Mouse (Mus musculus) lung, embryonic 15.5 days (tissue): ENCODE results near the gene Meox1. TPM values are rescaled to one million over a fixed set of nuclear protein-coding genes. Genes with fewer than 3 reads are reported as not detected.

Experiments used
- ATAC-seq: fragments of 200-750 bp; cut with Nextera tagmentation; 2 replicates; pipeline ENCODE4 v1.8.0; 2017; ENCODE audit warnings: moderate number of reproducible peaks, borderline replicate concordance; ENCODE audit not compliant: low FRiP score, low TSS enrichment; ENCODE audit errors: extremely low read depth
- H3K27ac ChIP-seq: fragments of 300-500 bp; sonication (generic); 2 replicates; pipeline ENCODE4 v1.5.1; 2015; ENCODE audit warnings: moderate library complexity, mild to moderate bottlenecking, inconsistent platforms
- H3K27me3 ChIP-seq: fragments of 300-500 bp; sonication (generic); 2 replicates; pipeline ENCODE4 v1.6.1; 2015; ENCODE audit warnings: inconsistent platforms
- H3K36me3 ChIP-seq: fragments of 300-500 bp; sonication (generic); 2 replicates; pipeline ENCODE4 v1.6.1; 2015; ENCODE audit warnings: inconsistent platforms
- H3K4me1 ChIP-seq: fragments of 300-500 bp; sonication (generic); 2 replicates; pipeline ENCODE4 v1.6.1; 2015; ENCODE audit warnings: inconsistent platforms
- H3K4me2 ChIP-seq: fragments of 300-500 bp; sonication (generic); 2 replicates; pipeline ENCODE4 v1.6.1; 2015; ENCODE audit warnings: inconsistent platforms, mild to moderate bottlenecking, moderate library complexity
- H3K4me3 ChIP-seq: fragments of 300-500 bp; sonication (generic); 2 replicates; pipeline ENCODE4 v1.5.1; 2015; ENCODE audit warnings: mild to moderate bottlenecking, inconsistent platforms
- H3K9ac ChIP-seq: fragments of 300-500 bp; sonication (generic); 2 replicates; pipeline ENCODE4 v1.6.1; 2015; ENCODE audit warnings: inconsistent platforms
- H3K9me3 ChIP-seq: fragments of 300-500 bp; sonication (generic); 2 replicates; pipeline ENCODE4 v1.6.1; 2016; ENCODE audit warnings: inconsistent platforms
- WGBS: fragments of 180-500 bp; shearing (Covaris S2); methylation state at CpG from one replicate; pipeline ENCODE4 v1.1.7; 2015; 5-methylcytosine and 5-hydroxymethylcytosine counted together
- polyA plus RNA-seq: library from polyadenylated mRNA; unstranded; fragments of >200 nt; fragmentation: Nextera tagmentation; extraction: Ambion mirVana; gene quantifications from 2 replicates; pipeline ENCODE4 v1.2.1, GENCODE M21; 2015

The Meox1 gene
- 10.3 and 10.4 TPM in 2 replicates for polyA plus RNA-seq

- Histone ChIP-seq H3K27me3 (peaks cover 21% of the 10 kb centered on the region), H3K4me1 (peaks cover 55% of the 10 kb centered on the region), H3K27ac (peak within 1 kb of the TSS; percentile 34; the same call in 1 of the 2 replicates), H3K9me3 (no peaks in the 10 kb centered on the region), H3K36me3 (no peaks in the 10 kb centered on the region), H3K4me3 (peak within 1 kb of the TSS; percentile 24), H3K4me2 (peak within 1 kb of the TSS; percentile 51), H3K9ac (peak within 1 kb of the TSS; percentile 25)
- ATAC-seq = peak; percentile 31; the same call in 1 of the 2 replicates
- WGBS = 6% methylated on average over 11 of the region's 11 CpGs
These were observed at the start of gene Meox1 for GRCm38 (mm10) chr11:101894204-101894603. Gene Meox1, minus strand, starts transcription at chr11:101894374.

- no peak overlapping the region for H3K9ac ChIP-seq
- no peaks in the 10 kb centered on the region for H3K9me3 ChIP-seq
- WGBS = 24% methylated on average over 3 of the region's 3 CpGs
- no peaks in the 10 kb centered on the region for H3K36me3 ChIP-seq
- no peak overlapping the region for H3K4me3 ChIP-seq
- H3K27ac ChIP-seq = no peak overlapping the region
- H3K27me3 ChIP-seq = peaks cover 5% of the 10 kb centered on the region; the same call in 1 of the 2 replicates
- 0 out of 2 replicates have a peak, but pooled peaks cover 2% of the 10 kb centered on the region for H3K4me1 ChIP-seq
- H3K4me2 ChIP-seq = no peak overlapping the region
- ATAC-seq = no peak
These were observed 48.9 kb upstream of the Meox1 start for GRCm38 (mm10) chr11:101943055-101943454.

GRCm38 (mm10) chr11:101937108-101937507 is 42.9 kb upstream of the Meox1 start:
- Histone ChIP-seq H3K9me3 (no peaks in the 10 kb centered on the region), H3K27ac (no peak overlapping the region), H3K4me3 (peak overlapping the region; percentile 37), H3K4me1 (peaks cover 6% of the 10 kb centered on the region), H3K4me2 (peak overlapping the region; percentile 89), H3K36me3 (no peaks in the 10 kb centered on the region), H3K27me3 (peaks cover 11% of the 10 kb centered on the region; the same call in 1 of the 2 replicates), H3K9ac (peak overlapping the region; percentile 47)
- ATAC-seq = 0 out of 2 replicates have a peak, but pooled peaks have one; percentile 61
- 1% methylated on average over 32 of the region's 32 CpGs for WGBS

GRCm38 (mm10) chr11:101936421-101936820 is 42.2 kb upstream of the Meox1 start:
- peaks cover 6% of the 10 kb centered on the region for H3K4me1 ChIP-seq
- H3K4me3 ChIP-seq = no peak overlapping the region
- peak overlapping the region; percentile 89 for H3K4me2 ChIP-seq
- no peak for ATAC-seq
- peaks cover 11% of the 10 kb centered on the region; the same call in 1 of the 2 replicates for H3K27me3 ChIP-seq
- no peak overlapping the region for H3K27ac ChIP-seq
- no peaks in the 10 kb centered on the region for H3K9me3 ChIP-seq
- WGBS = 40% methylated on average over 7 of the region's 7 CpGs
- no peak overlapping the region for H3K9ac ChIP-seq
- no peaks in the 10 kb centered on the region for H3K36me3 ChIP-seq

- H3K4me1 ChIP-seq = peaks cover 6% of the 10 kb centered on the region
- H3K27ac ChIP-seq = no peak overlapping the region
- H3K4me2 ChIP-seq = no peak overlapping the region
- H3K9ac ChIP-seq = no peak overlapping the region
- H3K9me3 ChIP-seq = no peaks in the 10 kb centered on the region
- peaks cover 11% of the 10 kb centered on the region; the same call in 1 of the 2 replicates for H3K27me3 ChIP-seq
- 77% methylated on average over 3 of the region's 3 CpGs for WGBS
- ATAC-seq = no peak
- no peaks in the 10 kb centered on the region for H3K36me3 ChIP-seq
- no peak overlapping the region for H3K4me3 ChIP-seq
These were observed 41.6 kb upstream of the Meox1 start for GRCm38 (mm10) chr11:101935743-101936142.

- H3K9me3 ChIP-seq = no peaks in the 10 kb centered on the region
- H3K27me3 ChIP-seq = no peaks in the 10 kb centered on the region; the same call in 1 of the 2 replicates
- no peak overlapping the region for H3K4me2 ChIP-seq
- no peak for ATAC-seq
- H3K27ac ChIP-seq = no peak overlapping the region
- no peak overlapping the region for H3K4me3 ChIP-seq
- 40% methylated on average over 4 of the region's 4 CpGs for WGBS
- H3K9ac ChIP-seq = no peak overlapping the region
- peaks cover 3% of the 10 kb centered on the region for H3K4me1 ChIP-seq
- H3K36me3 ChIP-seq = no peaks in the 10 kb centered on the region
These were observed 37.8 kb upstream of the Meox1 start for GRCm38 (mm10) chr11:101931978-101932377.

- Histone ChIP-seq H3K27me3 (no peaks in the 10 kb centered on the region; the same call in 1 of the 2 replicates), H3K9me3 (no peaks in the 10 kb centered on the region), H3K9ac (no peak overlapping the region), H3K4me1 (no peaks in the 10 kb centered on the region), H3K36me3 (no peaks in the 10 kb centered on the region), H3K4me3 (no peak overlapping the region), H3K4me2 (no peak overlapping the region), H3K27ac (no peak overlapping the region)
- WGBS = 27% methylated on average over 25 of the region's 25 CpGs
- no peak for ATAC-seq
These were observed 34.0 kb upstream of the Meox1 start for GRCm38 (mm10) chr11:101928030-101928762.

DNA sequence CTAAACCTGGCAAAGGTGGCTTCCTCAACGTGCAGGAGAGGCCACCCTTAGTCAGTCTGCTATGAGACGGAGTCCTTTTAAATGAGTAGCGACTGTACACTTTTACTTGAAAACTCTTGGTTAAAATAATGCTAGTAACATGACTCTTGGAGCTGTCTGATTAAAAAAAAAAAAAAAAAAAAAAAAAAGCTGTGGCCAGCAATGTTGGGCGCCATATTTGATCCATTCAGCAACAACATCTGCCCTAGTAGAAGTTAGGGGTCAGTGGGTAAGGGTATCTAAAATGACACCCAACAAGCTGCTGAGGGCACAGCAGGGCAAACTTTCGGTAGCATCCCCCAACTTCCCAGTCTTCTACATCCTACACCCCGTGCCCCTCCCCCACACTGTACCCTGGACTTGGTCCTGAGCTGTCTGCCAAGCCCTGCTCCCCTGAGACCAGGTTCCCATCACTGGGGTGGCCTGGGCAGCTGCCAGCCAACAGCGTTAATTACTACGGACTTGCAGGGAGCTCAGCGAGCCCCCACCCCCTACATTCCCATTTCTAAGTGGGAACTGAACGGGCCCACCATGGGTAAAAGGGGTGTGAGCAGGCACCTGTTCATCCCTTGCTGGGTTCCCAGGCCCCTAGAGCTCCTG is 32.9 kb upstream of the Meox1 start:
- WGBS = 81% methylated on average over 10 of the region's 10 CpGs
- no peaks in the 10 kb centered on the region for H3K4me1 ChIP-seq
- no peak overlapping the region for H3K9ac ChIP-seq
- H3K36me3 ChIP-seq = no peaks in the 10 kb centered on the region
- H3K27me3 ChIP-seq = no peaks in the 10 kb centered on the region; the same call in 1 of the 2 replicates
- no peaks in the 10 kb centered on the region for H3K9me3 ChIP-seq
- no peak overlapping the region for H3K4me2 ChIP-seq
- no peak overlapping the region for H3K27ac ChIP-seq
- ATAC-seq = no peak
- H3K4me3 ChIP-seq = no peak overlapping the region

DNA sequence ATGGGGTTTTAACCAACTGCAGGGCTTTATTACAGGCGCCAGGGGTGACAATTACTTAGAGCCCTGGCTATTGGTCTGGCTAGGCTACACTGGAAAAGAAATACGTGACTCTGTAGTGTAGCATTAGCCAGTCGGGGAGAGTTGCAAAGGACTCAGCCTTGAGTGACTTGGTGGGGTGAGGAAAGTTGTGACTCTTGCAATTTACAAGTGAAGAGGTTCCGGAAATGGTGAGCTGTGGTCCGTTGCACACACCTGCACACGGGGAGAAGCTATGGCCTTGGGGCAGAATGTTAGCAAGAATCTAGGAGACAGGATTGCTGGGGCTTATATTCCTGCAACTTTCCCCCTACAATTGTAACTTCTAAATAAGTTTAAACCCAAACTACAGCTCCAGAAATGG is 31.5 kb upstream of the Meox1 start:
- Histone ChIP-seq H3K4me3 (no peak overlapping the region), H3K27me3 (no peaks in the 10 kb centered on the region; the same call in 1 of the 2 replicates), H3K9me3 (no peaks in the 10 kb centered on the region), H3K9ac (no peak overlapping the region), H3K4me2 (no peak overlapping the region), H3K4me1 (peaks cover 9% of the 10 kb centered on the region; the same call in 1 of the 2 replicates), H3K27ac (no peak overlapping the region), H3K36me3 (no peaks in the 10 kb centered on the region)
- ATAC-seq = no peak
- 73% methylated on average over 6 of the region's 6 CpGs for WGBS

- no peak overlapping the region for H3K27ac ChIP-seq
- no peak overlapping the region for H3K4me2 ChIP-seq
- H3K36me3 ChIP-seq = no peaks in the 10 kb centered on the region
- no peak overlapping the region for H3K9ac ChIP-seq
- H3K4me3 ChIP-seq = no peak overlapping the region
- no peaks in the 10 kb centered on the region; the same call in 1 of the 2 replicates for H3K27me3 ChIP-seq
- H3K4me1 ChIP-seq = peaks cover 9% of the 10 kb centered on the region; the same call in 1 of the 2 replicates
- WGBS = 62% methylated on average over 18 of the region's 19 CpGs
- H3K9me3 ChIP-seq = no peaks in the 10 kb centered on the region
- no peak for ATAC-seq
These were observed 30.3 kb upstream of the Meox1 start for GRCm38 (mm10) chr11:101924441-101924976.

DNA sequence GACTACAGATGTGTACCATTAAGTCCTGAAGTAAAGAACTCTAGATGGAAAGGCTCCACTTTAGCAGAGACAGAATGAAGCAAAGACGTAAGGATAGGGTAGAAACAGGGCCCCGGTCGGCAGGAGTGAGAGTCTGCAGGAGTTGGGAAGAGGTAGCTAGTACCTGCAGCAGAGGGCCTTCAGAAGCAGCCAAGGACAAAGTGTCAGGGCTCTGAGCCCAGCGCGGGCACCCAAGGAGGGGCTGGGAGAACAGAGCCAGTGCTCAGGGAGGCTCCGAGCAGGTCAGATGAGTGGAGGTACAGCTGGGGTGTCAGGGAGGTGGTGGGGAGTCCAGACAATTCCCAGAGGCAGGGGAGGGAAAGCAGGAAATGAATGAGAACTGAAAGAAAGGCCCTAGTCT is 29.8 kb upstream of the Meox1 start:
- 72% methylated on average over 6 of the region's 6 CpGs for WGBS
- Histone ChIP-seq H3K4me3 (no peak overlapping the region), H3K4me2 (no peak overlapping the region), H3K9me3 (no peaks in the 10 kb centered on the region), H3K9ac (no peak overlapping the region), H3K36me3 (no peaks in the 10 kb centered on the region), H3K27me3 (no peaks in the 10 kb centered on the region; the same call in 1 of the 2 replicates), H3K4me1 (peaks cover 9% of the 10 kb centered on the region; the same call in 1 of the 2 replicates), H3K27ac (no peak overlapping the region)
- ATAC-seq = no peak
